Mouse (Mus musculus): Measurements from ENCODE around the gene Pilrb2. TPM values are rescaled to one million over a fixed set of nuclear protein-coding genes. Genes with fewer than 3 reads are reported as not detected.

The Pilrb2 gene
- polyA plus RNA-seq, 1 experiment, result 47.8 TPM

DNA sequence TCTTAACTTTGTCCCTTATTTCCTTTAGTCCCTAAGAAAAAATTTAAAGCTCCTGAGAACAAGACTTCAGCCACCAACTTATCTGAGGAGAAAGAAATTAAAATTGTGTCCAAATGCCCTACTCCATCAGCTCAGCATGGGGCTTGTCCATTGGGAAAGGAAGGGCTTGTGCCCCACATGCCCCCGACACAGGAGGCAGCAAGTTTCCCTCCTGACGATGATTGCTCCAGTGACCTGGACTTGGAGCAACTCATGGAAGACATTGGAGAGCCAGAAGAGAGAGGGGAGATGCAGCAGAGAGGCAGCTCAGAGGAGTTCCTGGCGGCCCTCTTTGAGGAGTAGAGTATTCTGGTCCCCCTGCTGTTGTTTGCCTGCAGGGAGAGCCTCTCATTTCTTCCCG, 49.5 kb downstream of the Pilrb2 start:
- TF ChIP-seq CTCF (IDR thresholded peaks at IDR 0.05; ENCODE audit: extremely low read depth, insufficient read depth, insufficient read length, insufficient replicate concordance) (no peak), POLR2A (IDR thresholded peaks at IDR 0.05; ENCODE audit: low read depth, low read length) (no peak)
- Histone ChIP-seq H3K4me3 (ENCODE audit: extremely low read depth, insufficient read depth, insufficient read length) (no peak overlapping the region), H3K27ac (ENCODE audit: insufficient read depth, low read length) (no peak overlapping the region), H3K4me1 (ENCODE audit: control insufficient read depth, insufficient read depth, insufficient read length) (peaks cover 7% of the 10 kb centered on the region; the same call in 1 of the 2 replicates), H3K27me3 (ENCODE audit: control insufficient read depth, insufficient read depth, low read length) (no peaks in the 10 kb centered on the region), H3K36me3 (ENCODE audit: control insufficient read depth, insufficient read depth, low read length) (no peaks in the 10 kb centered on the region)
- no peak for DNase-seq (ENCODE audit: low read depth in 1 of 2, low spot score in 2 of 2)
- 86% methylated on average over 4 of the region's 4 CpGs for WGBS

DNA sequence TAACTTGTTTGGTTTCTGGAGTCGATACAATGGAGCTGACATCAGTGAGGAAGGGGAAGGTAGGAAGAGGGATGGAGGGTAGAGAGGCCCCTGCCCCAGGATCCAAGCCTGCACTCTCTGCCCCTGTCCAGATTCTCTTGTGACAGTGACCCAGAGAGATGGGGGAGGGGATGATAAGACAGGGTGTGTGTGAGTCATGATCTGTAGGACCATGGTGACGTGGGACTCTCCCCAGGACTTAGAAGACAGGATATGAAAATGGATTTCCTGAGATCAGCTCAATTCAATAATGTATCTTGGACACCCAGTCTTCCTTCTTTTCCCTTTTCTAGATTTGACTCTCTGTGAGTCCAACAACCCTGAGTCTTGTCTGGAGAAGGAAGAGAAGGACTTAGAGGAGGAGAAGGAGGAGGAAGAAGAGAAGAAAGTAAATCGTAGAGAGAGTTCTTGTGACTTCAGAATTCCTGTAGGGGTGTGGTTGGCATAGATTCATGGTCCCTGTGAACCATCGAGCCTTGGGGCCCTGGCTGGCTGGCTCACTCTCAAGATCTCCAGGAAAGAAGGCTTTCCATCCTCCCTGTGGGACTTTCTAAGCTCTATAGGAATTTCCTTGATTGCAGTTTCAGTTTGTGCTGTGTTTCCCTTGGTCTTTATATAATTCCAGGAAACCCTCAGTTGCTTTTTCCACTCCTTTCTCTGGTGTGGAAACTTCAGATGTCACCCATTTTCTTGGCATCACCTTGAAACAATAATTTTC, 54.0 kb downstream of the Pilrb2 start:
- no peaks in the 10 kb centered on the region for H3K4me1 ChIP-seq (ENCODE audit: control insufficient read depth, insufficient read depth, insufficient read length)
- no peaks in the 10 kb centered on the region for H3K27me3 ChIP-seq (ENCODE audit: control insufficient read depth, insufficient read depth, low read length)
- no peak for TF ChIP-seq POLR2A (IDR thresholded peaks at IDR 0.05; ENCODE audit: low read depth, low read length)
- TF ChIP-seq CTCF (IDR thresholded peaks at IDR 0.05; ENCODE audit: extremely low read depth, insufficient read depth, insufficient read length, insufficient replicate concordance), result no peak
- H3K4me3 ChIP-seq (ENCODE audit: extremely low read depth, insufficient read depth, insufficient read length), result no peak overlapping the region
- no peak overlapping the region for H3K27ac ChIP-seq (ENCODE audit: insufficient read depth, low read length)
- no peaks in the 10 kb centered on the region for H3K36me3 ChIP-seq (ENCODE audit: control insufficient read depth, insufficient read depth, low read length)
- WGBS, result 68% methylated on average over 4 of the region's 4 CpGs
- DNase-seq (ENCODE audit: low read depth in 1 of 2, low spot score in 2 of 2), result no peak

Other genes with a start within 250 kb of the Pilrb2 start
- gene Fbxo24, start 242.8 kb downstream of the Pilrb2 start, polyA plus RNA-seq (2012; rRNA removed), result 0.25 and 0.26 TPM in 2 replicates
- 249 and 293 TPM in 2 replicates for gene Lrch4, start 242.7 kb downstream of the Pilrb2 start, polyA plus RNA-seq (2012; rRNA removed)
- gene Gm20605, start 242.6 kb downstream of the Pilrb2 start, polyA plus RNA-seq (2012; rRNA removed), result 69.4 and 70.9 TPM in 2 replicates
- 328 and 407 TPM in 2 replicates for gene Sap25, start 230.5 kb downstream of the Pilrb2 start, polyA plus RNA-seq (2012; rRNA removed)
- 0.79 and 1.0 TPM in 2 replicates for gene Irs3, start 226.1 kb downstream of the Pilrb2 start, polyA plus RNA-seq (2012; rRNA removed)
- 16.5 and 23.3 TPM in 2 replicates for gene Agfg2, start 187.1 kb downstream of the Pilrb2 start, polyA plus RNA-seq (2012; rRNA removed)
- gene Nyap1, start 130.2 kb downstream of the Pilrb2 start, polyA plus RNA-seq (2012; rRNA removed), result 1.2 and 1.9 TPM in 2 replicates
- gene Tsc22d4, start 126.1 kb downstream of the Pilrb2 start, polyA plus RNA-seq (2012; rRNA removed), result 133 and 180 TPM in 2 replicates
- 43.9 and 55.3 TPM in 2 replicates for gene Ppp1r35, start 93.0 kb downstream of the Pilrb2 start, polyA plus RNA-seq (2012; rRNA removed)
- gene Mepce, start 84.2 kb downstream of the Pilrb2 start, polyA plus RNA-seq (2012; rRNA removed), result 36.9 and 44.4 TPM in 2 replicates
- 1.6 and 2.4 TPM in 2 replicates for gene Zcwpw1, start 84.0 kb downstream of the Pilrb2 start, polyA plus RNA-seq (2012; rRNA removed)
- 22.5 and 41.5 TPM in 2 replicates for gene Pilra, start 35.5 kb downstream of the Pilrb2 start, polyA plus RNA-seq (2012; rRNA removed)
- gene Pilrb1, start 13.7 kb downstream of the Pilrb2 start, polyA plus RNA-seq (2012; rRNA removed), result 22.8 and 40.7 TPM in 2 replicates
- gene Cyp3a13, start 49.8 kb upstream of the Pilrb2 start, polyA plus RNA-seq (2012; rRNA removed), result not detected in 2 replicates
- gene Gjc3, start 91.3 kb upstream of the Pilrb2 start, polyA plus RNA-seq (2012; rRNA removed), result 0.02 TPM in 2 replicates
- not detected in 2 replicates for gene Azgp1, start 109.7 kb upstream of the Pilrb2 start, polyA plus RNA-seq (2012; rRNA removed)
- not detected in 2 replicates for gene Smok3a, start 149.4 kb upstream of the Pilrb2 start, polyA plus RNA-seq (2012; rRNA removed)
- not detected in 2 replicates for gene Smok3b, start 149.6 kb upstream of the Pilrb2 start, polyA plus RNA-seq (2012; rRNA removed)
- gene Smok3c, start 181.4 kb upstream of the Pilrb2 start, polyA plus RNA-seq (2012; rRNA removed), result not detected in 2 replicates
- 1.6 and 1.8 TPM in 2 replicates for gene Zkscan1, start 213.3 kb upstream of the Pilrb2 start, polyA plus RNA-seq (2012; rRNA removed)
- 3.3 and 3.7 TPM in 2 replicates for gene Zscan21, start 245.1 kb upstream of the Pilrb2 start, polyA plus RNA-seq (2012; rRNA removed)

All from spleen, adult 2 months (tissue).